ENCODE assay signal across 9 mouse cellular contexts in the genomic region with DNA sequence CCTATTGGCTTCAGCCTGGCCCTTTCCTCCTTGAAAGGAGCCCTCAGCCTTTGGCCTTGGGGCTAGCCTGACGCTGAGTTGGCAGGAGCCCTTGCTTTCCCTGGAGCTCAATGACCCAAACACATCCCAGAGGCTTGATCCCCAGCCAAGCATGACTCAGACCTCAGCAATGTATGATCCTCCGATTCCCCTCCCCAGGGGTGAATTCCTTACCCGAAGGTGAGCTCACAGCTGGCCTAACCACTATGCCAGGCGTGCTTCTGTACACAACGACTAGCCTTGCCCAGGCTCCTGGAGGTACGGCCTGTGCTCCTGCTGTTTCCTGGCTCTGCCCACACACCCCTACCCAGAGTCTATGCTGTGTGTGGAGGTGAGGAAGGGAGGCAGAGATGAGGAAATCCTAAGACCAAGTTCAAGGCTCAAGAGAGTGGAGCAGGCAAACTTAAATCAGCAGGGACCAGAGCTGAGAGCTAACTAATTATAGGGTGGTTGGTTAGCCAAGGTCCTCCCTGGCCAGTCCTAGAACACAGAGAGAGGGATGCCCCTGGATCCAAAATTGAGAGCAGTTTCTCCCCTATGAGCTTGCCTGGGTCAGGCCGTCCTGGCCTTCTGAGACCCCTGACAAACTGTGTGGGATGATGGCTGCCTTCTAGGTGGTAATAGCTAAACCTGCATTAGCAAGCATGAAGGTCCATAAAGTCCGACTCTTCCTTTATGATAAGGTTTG.
A peak's percentile ranks its signal among the peaks of the same experiment; 100 is the strongest.
DNase-seq lines count a peak whose midpoint lies in the region; ATAC-seq lines count a peak whose summit lies in the region.
"Had no signal": no experiment of that assay in that cellular context is flagged by ENCODE, and none has a peak within 500 bp of the region (broad histone marks: within the 10 kb centered on the region; RNA-seq: fewer than 3 reads in every experiment).

No protein-coding gene starts in this region.

- H3K27ac ChIP-seq in heart, embryonic 14.5 days (replicated peaks in 1 of 2; ENCODE audit: control insufficient read depth in 1 of 2, insufficient read depth in 1 of 2, low read depth in 2 of 2, low read length in 2 of 2): peak overlapping the region; percentile 48 to 53
- H3K27ac ChIP-seq: limb, embryonic 12.5 days had no signal

- no peak overlapping the region for H3K4me3 ChIP-seq in heart, embryonic 14.5 days (ENCODE audit: control insufficient read depth in 1 of 2, insufficient read depth in 1 of 2, low read depth in 1 of 2, low read length in 2 of 2)
- H3K4me3 ChIP-seq: limb, embryonic 12.5 days had no signal

- peak; percentile 38 for DNase-seq in MN1 (ENCODE audit: low spot score)
- peak; percentile 94 for DNase-seq in adrenal gland, postnatal 14 days
- peak; percentile 78 to 85 for DNase-seq in kidney, postnatal 4 days
- DNase-seq in testis, postnatal 10 days (ENCODE audit: low spot score): peak; percentile 80
- DNase-seq in left cerebral cortex, postnatal 25 days (ENCODE audit: low spot score in 2 of 2): no peak
- DNase-seq in left cerebral cortex, adult 8-10 months (ENCODE audit: low spot score in 2 of 2): no peak
- DNase-seq in thymus, postnatal 14 days: no peak

- peaks cover 21 to 32% of the 10 kb centered on the region in 2 experiments for H3K4me1 ChIP-seq in heart, embryonic 14.5 days (ENCODE audit: control insufficient read depth in 2 of 2, insufficient read depth in 2 of 2, low read length in 2 of 2)

- intact Hi-C loops in left cerebral cortex, postnatal 25 days (cut with DNase I): no loop called here

- no peak overlapping the region for H3K9ac ChIP-seq in heart, embryonic 14.5 days (ENCODE audit: low read length)
- H3K9ac ChIP-seq: limb, embryonic 12.5 days had no signal

- no peaks in the 10 kb centered on the region for H3K27me3 ChIP-seq in heart, embryonic 14.5 days (ENCODE audit: control insufficient read depth, insufficient read depth, low read length)
- H3K27me3 ChIP-seq: limb, embryonic 12.5 days had no signal

- H3K36me3 ChIP-seq in heart, embryonic 14.5 days (ENCODE audit: control insufficient read depth, insufficient read depth, low read length): no peaks in the 10 kb centered on the region
- H3K36me3 ChIP-seq: limb, embryonic 12.5 days had no signal

- peak; percentile 49 for ATAC-seq in heart, embryonic 14.5 days (ENCODE audit: insufficient number of reproducible peaks, insufficient read depth, low FRiP score, low read depth)

- no peaks in the 10 kb centered on the region for H3K9me3 ChIP-seq in heart, embryonic 14.5 days (ENCODE audit: control insufficient read depth, low read length)
- H3K9me3 ChIP-seq: limb, embryonic 12.5 days had no signal

- WGBS in heart, embryonic 14.5 days: 27% methylated on average over 8 of the region's 8 CpGs

- H3K4me2 ChIP-seq in heart, embryonic 14.5 days (ENCODE audit: low read length): no peak overlapping the region
- H3K4me2 ChIP-seq: limb, embryonic 12.5 days had no signal

Comparison
In these comparisons a context has a peak if more than half of its experiments do, and no peak if none do; other contexts are left out.
1. DNase-seq: peak in MN1 (single experiment), adrenal gland, postnatal 14 days (single experiment), kidney, postnatal 4 days (2 of 2) and testis, postnatal 10 days (single experiment); none in left cerebral cortex, postnatal 25 days (0 of 2), left cerebral cortex, adult 8-10 months (0 of 2) and thymus, postnatal 14 days (single experiment).